Mouse (Mus musculus) embryonic facial prominence, embryonic 13.5 days (tissue): Measurements from ENCODE around the gene Olfr549. TPM values are rescaled to one million over a fixed set of nuclear protein-coding genes. Genes with fewer than 3 reads are reported as not detected.

Experiments
- ATAC-seq: fragments of 200-750 bp; cut with Nextera tagmentation; 2 replicates; pipeline ENCODE4 v1.8.0; 2017; ENCODE audit warnings: low read depth; ENCODE audit not compliant: insufficient number of reproducible peaks, insufficient read depth, low FRiP score, low TSS enrichment
- H3K27ac ChIP-seq: fragments of 300-500 bp; sonication (generic); 2 replicates; pipeline ENCODE4 v1.5.1; 2015; ENCODE audit warnings: moderate library complexity, mild to moderate bottlenecking, inconsistent platforms
- H3K27me3 ChIP-seq: fragments of 300-500 bp; sonication (generic); 2 replicates; pipeline ENCODE4 v1.6.1; 2015; ENCODE audit warnings: mild to moderate bottlenecking, inconsistent platforms
- H3K36me3 ChIP-seq: fragments of 300-500 bp; sonication (generic); 2 replicates; pipeline ENCODE4 v1.6.1; 2015; ENCODE audit warnings: mild to moderate bottlenecking, inconsistent platforms
- H3K4me1 ChIP-seq: fragments of 300-500 bp; sonication (generic); 2 replicates; pipeline ENCODE4 v1.6.1; 2015; ENCODE audit warnings: inconsistent platforms
- H3K4me2 ChIP-seq: fragments of 300-500 bp; sonication (generic); 2 replicates; pipeline ENCODE4 v1.6.1; 2015; ENCODE audit warnings: moderate library complexity, mild to moderate bottlenecking, inconsistent platforms
- H3K4me3 ChIP-seq: fragments of 300-500 bp; sonication (generic); 2 replicates; pipeline ENCODE4 v1.5.1; 2015; ENCODE audit warnings: mild to moderate bottlenecking, inconsistent platforms
- H3K9ac ChIP-seq: fragments of 300-500 bp; sonication (generic); 2 replicates; pipeline ENCODE4 v1.6.1; 2015; ENCODE audit warnings: mild to moderate bottlenecking, inconsistent platforms
- H3K9me3 ChIP-seq: fragments of 300-500 bp; sonication (generic); 2 replicates; pipeline ENCODE4 v1.6.1; 2016; ENCODE audit warnings: inconsistent platforms
- WGBS: fragments of 180-500 bp; shearing (Covaris S2); methylation state at CpG from one replicate; pipeline ENCODE4 v1.1.7; 2015; ENCODE audit warnings: mixed read lengths; 5-methylcytosine and 5-hydroxymethylcytosine counted together
- polyA plus RNA-seq: library from polyadenylated mRNA; unstranded; fragments of >200 nt; fragmentation: Nextera tagmentation; extraction: Ambion mirVana; gene quantifications from 2 replicates; pipeline ENCODE4 v1.2.1, GENCODE M21; 2015

Olfr549 gene
- polyA plus RNA-seq = not detected in 2 replicates

GRCm38 (mm10) chr7:102549570-102549969, at the start of gene Olfr549:
Gene Olfr549, plus strand, starts transcription at chr7:102549870.
- no peak for ATAC-seq
- Histone ChIP-seq H3K27me3 (no peaks in the 10 kb centered on the region), H3K4me1 (no peaks in the 10 kb centered on the region), H3K36me3 (no peaks in the 10 kb centered on the region), H3K9me3 (no peaks in the 10 kb centered on the region), H3K4me2 (no peak within 1 kb of the TSS), H3K4me3 (no peak within 1 kb of the TSS), H3K27ac (no peak within 1 kb of the TSS), H3K9ac (no peak within 1 kb of the TSS)
- WGBS = 88% methylated on average over 3 of the region's 3 CpGs

- 82% methylated on average over 5 of the region's 5 CpGs for WGBS
Observed at GRCm38 (mm10) chr7:102501986-102502385, 47.7 kb upstream of the Olfr549 start.

GRCm38 (mm10) chr7:102506848-102507247, 42.8 kb upstream of the Olfr549 start:
- WGBS = 44% methylated on average over 3 of the region's 3 CpGs
- no peaks in the 10 kb centered on the region for H3K36me3 ChIP-seq
- no peak overlapping the region for H3K4me2 ChIP-seq
- no peak overlapping the region for H3K4me3 ChIP-seq
- H3K9me3 ChIP-seq = no peaks in the 10 kb centered on the region
- H3K9ac ChIP-seq = no peak overlapping the region
- ATAC-seq = peak; percentile 30; the same call in 1 of the 2 replicates
- no peak overlapping the region for H3K27ac ChIP-seq
- H3K27me3 ChIP-seq = peaks cover under 1% of the 10 kb centered on the region; the same call in 1 of the 2 replicates
- H3K4me1 ChIP-seq = no peaks in the 10 kb centered on the region

More at GRCm38 (mm10) chr7:102501986-102502385, 47.7 kb upstream of the Olfr549 start:
- no peaks in the 10 kb centered on the region for H3K27me3 ChIP-seq
- no peaks in the 10 kb centered on the region for H3K9me3 ChIP-seq
- no peak overlapping the region for H3K27ac ChIP-seq
- ATAC-seq = no peak
- no peaks in the 10 kb centered on the region for H3K36me3 ChIP-seq
- no peak overlapping the region for H3K4me3 ChIP-seq
- no peaks in the 10 kb centered on the region for H3K4me1 ChIP-seq
- H3K9ac ChIP-seq = no peak overlapping the region
- no peak overlapping the region for H3K4me2 ChIP-seq

- Histone ChIP-seq H3K4me3 (no peak overlapping the region), H3K9me3 (no peaks in the 10 kb centered on the region), H3K27ac (no peak overlapping the region), H3K36me3 (no peaks in the 10 kb centered on the region), H3K4me1 (no peaks in the 10 kb centered on the region), H3K9ac (no peak overlapping the region), H3K27me3 (peaks cover 11% of the 10 kb centered on the region), H3K4me2 (no peak overlapping the region)
- ATAC-seq = no peak
- 85% methylated on average over 9 of the region's 9 CpGs for WGBS
Observed at GRCm38 (mm10) chr7:102508066-102508465, 41.6 kb upstream of the Olfr549 start.

- Histone ChIP-seq H3K36me3 (no peaks in the 10 kb centered on the region), H3K4me2 (no peak overlapping the region), H3K4me3 (no peak overlapping the region), H3K9me3 (no peaks in the 10 kb centered on the region), H3K9ac (no peak overlapping the region), H3K4me1 (no peaks in the 10 kb centered on the region), H3K27ac (no peak overlapping the region), H3K27me3 (peaks cover 13% of the 10 kb centered on the region)
- no peak for ATAC-seq
- 84% methylated on average over 6 of the region's 6 CpGs for WGBS
Observed at GRCm38 (mm10) chr7:102508666-102509065, 41.0 kb upstream of the Olfr549 start.

GRCm38 (mm10) chr7:102509726-102510125, 39.9 kb upstream of the Olfr549 start:
- 74% methylated on average over 7 of the region's 7 CpGs for WGBS
- H3K4me3 ChIP-seq = no peak overlapping the region
- peaks cover 24% of the 10 kb centered on the region for H3K27me3 ChIP-seq
- no peaks in the 10 kb centered on the region for H3K36me3 ChIP-seq
- ATAC-seq = no peak
- no peak overlapping the region for H3K9ac ChIP-seq
- H3K4me1 ChIP-seq = no peaks in the 10 kb centered on the region
- no peak overlapping the region for H3K27ac ChIP-seq
- no peaks in the 10 kb centered on the region for H3K9me3 ChIP-seq
- no peak overlapping the region for H3K4me2 ChIP-seq

GRCm38 (mm10) chr7:102511927-102512326, 37.7 kb upstream of the Olfr549 start:
- 88% methylated on average over 10 of the region's 10 CpGs for WGBS
- no peaks in the 10 kb centered on the region for H3K36me3 ChIP-seq
- H3K27me3 ChIP-seq = peaks cover 32% of the 10 kb centered on the region
- H3K9me3 ChIP-seq = no peaks in the 10 kb centered on the region
- H3K4me1 ChIP-seq = peaks cover 9% of the 10 kb centered on the region
- H3K4me3 ChIP-seq = no peak overlapping the region
- no peak overlapping the region for H3K9ac ChIP-seq
- ATAC-seq = no peak
- H3K4me2 ChIP-seq = no peak overlapping the region
- H3K27ac ChIP-seq = no peak overlapping the region

GRCm38 (mm10) chr7:102512814-102513435, 36.7 kb upstream of the Olfr549 start:
- WGBS = under 1% methylated on average over 54 of the region's 54 CpGs
- no peaks in the 10 kb centered on the region for H3K36me3 ChIP-seq
- ATAC-seq = peak; percentile 76
- no peak overlapping the region for H3K27ac ChIP-seq
- H3K4me1 ChIP-seq = peaks cover 10% of the 10 kb centered on the region
- peak overlapping the region; percentile 74 for H3K9ac ChIP-seq
- H3K27me3 ChIP-seq = peaks cover 32% of the 10 kb centered on the region
- H3K4me2 ChIP-seq = peak overlapping the region; percentile 88
- no peaks in the 10 kb centered on the region for H3K9me3 ChIP-seq
- peak overlapping the region; percentile 48 for H3K4me3 ChIP-seq

GRCm38 (mm10) chr7:102514144-102514543, 35.5 kb upstream of the Olfr549 start:
- Histone ChIP-seq H3K9ac (no peak overlapping the region), H3K9me3 (no peaks in the 10 kb centered on the region), H3K4me2 (no peak overlapping the region), H3K36me3 (no peaks in the 10 kb centered on the region), H3K4me3 (no peak overlapping the region), H3K4me1 (peaks cover 10% of the 10 kb centered on the region), H3K27me3 (peaks cover 32% of the 10 kb centered on the region), H3K27ac (no peak overlapping the region)
- ATAC-seq = no peak
- 71% methylated on average over 4 of the region's 4 CpGs for WGBS

- ATAC-seq = no peak
- 56% methylated on average over 10 of the region's 10 CpGs for WGBS
Observed at GRCm38 (mm10) chr7:102516261-102517050, 33.2 kb upstream of the Olfr549 start.

GRCm38 (mm10) chr7:102517051-102517335, 32.7 kb upstream of the Olfr549 start:
- Histone ChIP-seq H3K36me3 (no peaks in the 10 kb centered on the region), H3K27ac (no peak overlapping the region), H3K4me2 (no peak overlapping the region), H3K4me1 (peaks cover 10% of the 10 kb centered on the region), H3K9ac (no peak overlapping the region), H3K9me3 (no peaks in the 10 kb centered on the region), H3K27me3 (peaks cover 30% of the 10 kb centered on the region), H3K4me3 (no peak overlapping the region)
- WGBS = 77% methylated on average over 2 of the region's 2 CpGs
- no peak for ATAC-seq

More at GRCm38 (mm10) chr7:102516261-102517050, 33.2 kb upstream of the Olfr549 start:
- H3K9ac ChIP-seq = no peak overlapping the region
- H3K4me3 ChIP-seq = no peak overlapping the region
- H3K36me3 ChIP-seq = no peaks in the 10 kb centered on the region
- no peak overlapping the region for H3K27ac ChIP-seq
- no peak overlapping the region for H3K4me2 ChIP-seq
- peaks cover 10% of the 10 kb centered on the region for H3K4me1 ChIP-seq
- H3K9me3 ChIP-seq = no peaks in the 10 kb centered on the region
- peaks cover 32% of the 10 kb centered on the region for H3K27me3 ChIP-seq

- H3K27me3 ChIP-seq = no peaks in the 10 kb centered on the region
- 68% methylated on average over 1 of the region's 1 CpGs for WGBS
- H3K4me3 ChIP-seq = no peak overlapping the region
- H3K27ac ChIP-seq = no peak overlapping the region
- H3K9ac ChIP-seq = no peak overlapping the region
- no peaks in the 10 kb centered on the region for H3K9me3 ChIP-seq
- no peaks in the 10 kb centered on the region for H3K36me3 ChIP-seq
- ATAC-seq = no peak
- no peak overlapping the region for H3K4me2 ChIP-seq
- no peaks in the 10 kb centered on the region for H3K4me1 ChIP-seq
Observed at GRCm38 (mm10) chr7:102529052-102529451, 20.6 kb upstream of the Olfr549 start.
